Mouse (Mus musculus): ENCODE results near the gene Prickle4. TPM values are rescaled to one million over a fixed set of nuclear protein-coding genes. Genes with fewer than 3 reads are reported as not detected.

Gene Prickle4
- polyA plus RNA-seq, 1 experiment from 2014 or later, result 0.44 TPM

DNA sequence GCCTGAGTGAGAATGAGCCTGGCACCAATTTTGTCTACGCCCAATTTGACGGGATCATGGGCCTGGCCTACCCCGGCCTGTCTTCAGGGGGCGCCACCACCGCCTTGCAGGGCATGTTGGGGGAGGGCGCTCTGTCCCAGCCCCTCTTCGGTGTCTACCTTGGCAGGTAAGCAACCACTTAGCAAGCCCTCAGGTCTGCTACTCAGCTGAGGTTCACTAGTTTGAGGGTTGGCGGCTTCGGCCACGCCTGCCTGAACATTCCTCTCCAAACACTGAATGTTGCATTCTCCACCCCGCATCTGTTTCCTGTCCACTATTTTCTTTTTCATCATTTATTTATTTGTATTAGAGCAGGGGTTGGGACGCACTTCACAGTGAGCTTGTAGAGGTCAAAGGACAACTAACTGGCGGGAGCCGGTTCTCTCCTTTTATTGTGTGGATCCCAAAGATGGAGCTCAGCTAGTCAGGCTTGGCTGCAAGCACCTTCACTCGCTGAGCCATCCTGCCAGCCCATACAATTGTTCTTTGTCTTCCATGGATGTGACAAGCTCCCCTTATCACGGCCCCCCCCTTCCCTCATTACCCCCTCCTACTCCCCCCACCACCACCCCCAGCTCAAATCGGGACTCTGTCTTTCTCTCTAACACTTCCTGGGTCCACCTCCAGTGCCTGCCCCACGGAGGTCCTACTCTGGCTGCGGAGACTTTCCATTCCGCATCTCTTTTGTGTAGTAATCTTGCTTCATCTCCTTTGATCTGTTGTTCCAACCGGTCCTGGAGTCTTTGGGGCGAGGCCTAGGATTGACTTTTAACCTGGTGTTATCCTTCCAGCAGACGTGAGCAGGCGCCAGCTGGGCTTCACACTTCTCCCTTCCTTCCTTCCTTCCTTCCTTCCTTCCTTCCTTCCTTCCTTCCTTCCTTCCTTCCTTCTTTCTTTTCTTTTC lies 36.4 kb upstream of the Prickle4 start:
- no peak for ATAC-seq (replicated peaks; ENCODE audit: insufficient number of reproducible peaks, insufficient read depth, low FRiP score, low read depth)
- no peak overlapping the region for H3K9ac ChIP-seq
- H3K4me3 ChIP-seq, result no peak overlapping the region
- 59% methylated on average over 24 of the region's 24 CpGs for WGBS
- H3K4me1 ChIP-seq (replicated peaks), result no peaks in the 10 kb centered on the region
- H3K27ac ChIP-seq, result no peak overlapping the region
- no peak overlapping the region for H3K4me2 ChIP-seq
- no peaks in the 10 kb centered on the region for H3K9me3 ChIP-seq (replicated peaks)
- peaks cover 8% of the 10 kb centered on the region; the same call in 1 of the 2 replicates for H3K27me3 ChIP-seq
- no peaks in the 10 kb centered on the region for H3K36me3 ChIP-seq

DNA sequence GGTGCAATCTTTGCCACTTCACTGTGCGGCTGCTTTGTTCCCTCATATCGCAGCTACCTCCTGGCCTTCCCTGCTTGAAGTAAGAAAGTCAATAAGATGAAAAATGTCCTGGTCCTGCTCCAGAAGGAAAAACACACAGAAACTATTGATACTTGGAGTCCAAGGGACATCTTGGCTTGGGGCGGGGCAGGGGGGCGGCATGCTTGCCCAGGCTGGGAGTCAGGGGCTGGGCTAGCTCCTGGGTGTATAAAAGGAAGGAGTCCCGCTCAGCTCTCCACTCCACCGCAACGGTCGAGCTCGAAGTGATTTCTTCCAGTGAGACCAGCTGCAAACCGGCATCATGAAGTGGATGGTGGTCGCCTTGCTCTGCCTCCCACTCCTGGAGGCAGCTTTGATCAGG lies 32.0 kb upstream of the Prickle4 start, which contains the start of gene Pgc:
TSS of gene Pgc (plus strand) at position 277 of the 400 bp plus-strand sequence.
- Histone ChIP-seq H3K4me1 (replicated peaks) (no peaks in the 10 kb centered on the region), H3K9ac (no peak within 1 kb of the TSS)
- WGBS, result 78% methylated on average over 11 of the region's 11 CpGs

DNA sequence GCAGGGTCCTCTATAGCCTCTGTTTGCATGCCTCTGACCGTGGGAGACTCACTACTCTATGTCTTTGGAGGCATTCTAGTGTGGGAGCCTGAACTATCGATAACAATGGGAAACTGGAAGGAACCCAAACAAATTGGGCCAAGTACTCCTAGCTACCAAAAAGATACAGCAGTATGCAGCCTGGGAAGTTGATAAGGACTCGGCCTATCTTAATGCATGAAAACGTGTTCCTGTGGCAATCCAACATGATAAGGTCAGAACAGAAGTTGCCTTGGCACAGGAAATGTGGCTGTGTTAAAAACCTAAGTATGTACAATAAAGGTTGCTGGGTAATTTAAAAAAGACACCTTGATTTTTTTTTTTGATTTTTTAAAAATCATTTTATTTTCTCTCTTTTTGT lies 26.6 kb upstream of the Prickle4 start:
- 44% methylated on average over 4 of the region's 4 CpGs for WGBS
- no peak overlapping the region for H3K9ac ChIP-seq
- H3K27ac ChIP-seq, result no peak overlapping the region
- ATAC-seq (replicated peaks; ENCODE audit: insufficient number of reproducible peaks, insufficient read depth, low FRiP score, low read depth), result no peak
- H3K9me3 ChIP-seq (replicated peaks), result no peaks in the 10 kb centered on the region
- H3K36me3 ChIP-seq, result no peaks in the 10 kb centered on the region
- no peak overlapping the region for H3K4me2 ChIP-seq
- H3K27me3 ChIP-seq, result 0 out of 2 replicates have a peak, but pooled peaks cover 2% of the 10 kb centered on the region
- H3K4me3 ChIP-seq, result no peak overlapping the region
- 0 out of 2 replicates have a peak, but pooled peaks cover 4% of the 10 kb centered on the region for H3K4me1 ChIP-seq (replicated peaks)

More for the DNA sequence above, 32.0 kb upstream of the Prickle4 start, which contains the start of gene Pgc:
- Histone ChIP-seq H3K4me3 (no peak within 1 kb of the TSS), H3K9me3 (replicated peaks) (no peaks in the 10 kb centered on the region), H3K36me3 (no peaks in the 10 kb centered on the region), H3K27me3 (peaks cover 8% of the 10 kb centered on the region; the same call in 1 of the 2 replicates), H3K4me2 (no peak within 1 kb of the TSS), H3K27ac (no peak within 1 kb of the TSS)
- ATAC-seq (replicated peaks; ENCODE audit: insufficient number of reproducible peaks, insufficient read depth, low FRiP score, low read depth), result no peak

DNA sequence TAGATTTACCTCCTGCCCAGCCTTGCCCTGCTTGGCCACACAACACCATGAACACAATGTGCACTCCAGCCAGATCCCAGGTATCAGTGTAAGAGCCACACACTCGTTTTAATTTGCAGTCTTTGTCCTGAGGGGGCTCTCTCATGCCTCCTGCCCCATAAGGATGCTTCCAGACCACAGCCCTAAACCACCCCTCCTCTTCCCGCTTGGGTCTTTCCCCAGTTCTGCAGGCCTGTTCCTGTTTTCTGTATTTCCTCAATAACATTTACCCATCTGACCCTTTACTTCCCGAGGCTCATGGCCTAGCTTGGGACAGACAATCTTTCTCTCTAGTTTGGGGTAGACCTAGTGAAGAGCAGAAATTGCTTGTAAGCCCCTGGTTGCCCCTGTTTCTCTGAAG lies 20.5 kb upstream of the Prickle4 start:
- WGBS, result 57% methylated on average over 3 of the region's 3 CpGs
- H3K9me3 ChIP-seq (replicated peaks), result no peaks in the 10 kb centered on the region
- no peak for ATAC-seq (replicated peaks; ENCODE audit: insufficient number of reproducible peaks, insufficient read depth, low FRiP score, low read depth)
- no peak overlapping the region for H3K4me2 ChIP-seq
- H3K36me3 ChIP-seq, result no peaks in the 10 kb centered on the region
- H3K4me1 ChIP-seq (replicated peaks), result no peaks in the 10 kb centered on the region
- H3K9ac ChIP-seq, result no peak overlapping the region
- no peak overlapping the region for H3K4me3 ChIP-seq
- H3K27me3 ChIP-seq, result no peaks in the 10 kb centered on the region
- H3K27ac ChIP-seq, result no peak overlapping the region

DNA sequence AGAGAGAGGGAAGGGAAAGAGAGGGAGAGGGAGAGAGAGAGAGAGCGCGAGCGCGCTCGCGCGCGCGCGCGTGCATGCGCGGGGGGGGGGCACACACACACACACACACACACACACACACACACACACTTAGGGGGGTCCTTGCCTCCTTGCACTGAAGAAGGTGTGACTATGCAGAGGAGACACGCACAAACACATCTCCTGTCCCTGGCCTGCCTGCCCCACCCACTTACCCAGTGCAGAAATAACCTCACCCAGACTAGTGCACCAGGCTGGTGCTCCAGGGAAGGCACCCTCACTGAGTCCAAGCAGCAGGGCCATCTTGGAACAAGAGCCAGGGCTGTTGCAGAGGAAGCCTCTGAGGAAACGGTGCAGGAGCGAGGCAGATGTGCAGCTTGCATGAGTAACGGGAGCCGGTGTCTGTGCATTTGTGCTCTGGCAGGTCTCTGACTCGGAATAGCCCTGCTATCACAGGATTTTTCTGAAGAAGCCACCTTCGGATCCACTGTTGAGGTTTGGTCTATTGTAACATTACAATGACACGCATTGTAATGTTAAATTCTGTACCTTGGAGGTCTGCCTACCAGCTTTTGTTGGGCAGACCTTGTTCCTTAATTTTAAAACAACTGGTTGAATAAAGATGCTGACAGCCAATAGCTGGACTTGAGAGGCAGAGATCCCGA lies 18.5 kb upstream of the Prickle4 start:
- no peak overlapping the region for H3K27ac ChIP-seq
- H3K36me3 ChIP-seq, result no peaks in the 10 kb centered on the region
- H3K4me1 ChIP-seq (replicated peaks), result no peaks in the 10 kb centered on the region
- no peak overlapping the region for H3K4me2 ChIP-seq
- WGBS, result 46% methylated on average over 22 of the region's 22 CpGs
- no peak overlapping the region for H3K4me3 ChIP-seq
- H3K9ac ChIP-seq, result no peak overlapping the region
- no peaks in the 10 kb centered on the region for H3K9me3 ChIP-seq (replicated peaks)
- H3K27me3 ChIP-seq, result no peaks in the 10 kb centered on the region
- ATAC-seq (replicated peaks; ENCODE audit: insufficient number of reproducible peaks, insufficient read depth, low FRiP score, low read depth), result no peak

DNA sequence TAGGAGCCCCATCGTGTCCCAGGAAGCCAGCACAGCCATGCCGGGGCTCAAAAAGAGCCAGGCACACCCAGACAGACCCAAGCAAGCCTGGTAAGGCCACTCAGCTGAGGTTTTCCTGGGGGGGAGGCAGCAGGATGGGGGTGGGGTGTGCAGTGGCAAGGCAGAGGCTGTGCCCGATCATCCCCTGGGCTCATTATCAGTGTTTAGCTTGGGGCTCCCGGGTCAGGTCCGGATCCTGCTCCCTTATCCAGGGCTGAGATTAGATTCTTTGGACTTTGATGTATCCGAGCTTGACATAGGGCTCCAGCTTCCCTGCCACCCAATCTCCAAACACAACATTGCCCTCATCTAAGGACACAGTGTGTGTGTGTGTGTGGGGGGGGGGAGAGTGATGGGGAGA lies 17.3 kb upstream of the Prickle4 start:
- H3K4me2 ChIP-seq, result no peak overlapping the region
- no peak overlapping the region for H3K9ac ChIP-seq
- H3K27ac ChIP-seq, result no peak overlapping the region
- no peaks in the 10 kb centered on the region for H3K36me3 ChIP-seq
- H3K4me3 ChIP-seq, result no peak overlapping the region
- 28% methylated on average over 6 of the region's 6 CpGs for WGBS
- H3K4me1 ChIP-seq (replicated peaks), result no peaks in the 10 kb centered on the region
- H3K27me3 ChIP-seq, result no peaks in the 10 kb centered on the region
- H3K9me3 ChIP-seq (replicated peaks), result no peaks in the 10 kb centered on the region
- no peak; the same call in 1 of the 2 replicates for ATAC-seq (replicated peaks; ENCODE audit: insufficient number of reproducible peaks, insufficient read depth, low FRiP score, low read depth)

DNA sequence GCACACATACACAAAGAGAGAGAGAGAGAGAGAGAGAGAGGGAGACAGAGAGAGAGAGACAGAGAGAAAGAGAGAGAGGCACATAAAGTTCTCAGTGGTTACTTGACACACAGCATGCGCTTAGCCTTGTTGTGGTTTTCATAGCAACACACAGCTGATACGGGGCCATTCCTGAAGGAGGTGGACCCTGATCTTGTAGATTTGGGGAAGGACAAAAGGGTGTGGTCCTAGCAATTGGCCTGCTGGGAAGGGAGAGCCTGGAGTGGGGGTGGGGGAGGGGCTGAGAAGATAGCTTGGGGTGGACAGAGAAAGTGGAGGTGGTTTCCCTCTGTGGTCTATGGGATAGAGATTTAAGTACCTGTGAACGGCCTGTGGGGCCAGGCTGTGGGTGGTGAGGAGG lies 15.5 kb upstream of the Prickle4 start:
- H3K27me3 ChIP-seq, result no peaks in the 10 kb centered on the region; the same call in 1 of the 2 replicates
- 67% methylated on average over 3 of the region's 3 CpGs for WGBS
- H3K36me3 ChIP-seq, result no peaks in the 10 kb centered on the region
- 0 out of 2 replicates have a peak, but pooled peaks cover 3% of the 10 kb centered on the region for H3K4me1 ChIP-seq (replicated peaks)
- no peak for ATAC-seq (replicated peaks; ENCODE audit: insufficient number of reproducible peaks, insufficient read depth, low FRiP score, low read depth)
- no peak overlapping the region for H3K4me2 ChIP-seq
- H3K9ac ChIP-seq, result no peak overlapping the region
- no peak overlapping the region for H3K27ac ChIP-seq
- no peaks in the 10 kb centered on the region for H3K9me3 ChIP-seq (replicated peaks)
- H3K4me3 ChIP-seq, result no peak overlapping the region

DNA sequence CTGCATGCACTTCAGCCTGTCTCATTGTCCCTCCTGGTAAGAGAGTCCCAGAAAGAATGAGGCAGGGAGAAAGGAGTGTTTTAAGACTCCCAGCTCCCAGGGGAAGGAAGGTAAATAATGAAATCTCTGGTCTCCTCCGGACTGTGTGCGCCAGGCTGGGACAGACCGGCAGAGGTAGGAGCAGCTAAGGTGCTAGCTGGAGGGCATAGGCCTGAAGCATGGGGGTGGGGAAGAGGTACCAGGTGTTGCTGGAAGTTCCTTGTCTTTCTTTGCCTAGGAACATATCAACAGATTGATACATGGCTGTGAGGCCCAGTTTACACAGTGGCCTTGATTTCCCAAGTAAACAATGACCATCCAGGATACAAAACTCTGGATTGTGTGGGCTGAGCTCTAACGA lies 14.4 kb upstream of the Prickle4 start:
- no peak for ATAC-seq (replicated peaks; ENCODE audit: insufficient number of reproducible peaks, insufficient read depth, low FRiP score, low read depth)
- no peak overlapping the region for H3K9ac ChIP-seq
- H3K27ac ChIP-seq, result no peak overlapping the region
- H3K4me1 ChIP-seq (replicated peaks), result 0 out of 2 replicates have a peak, but pooled peaks cover 3% of the 10 kb centered on the region
- no peaks in the 10 kb centered on the region for H3K9me3 ChIP-seq (replicated peaks)
- no peak overlapping the region for H3K4me3 ChIP-seq
- H3K27me3 ChIP-seq, result no peaks in the 10 kb centered on the region; the same call in 1 of the 2 replicates
- 0 out of 2 replicates have a peak, but pooled peaks cover under 1% of the 10 kb centered on the region for H3K36me3 ChIP-seq
- 67% methylated on average over 4 of the region's 4 CpGs for WGBS
- H3K4me2 ChIP-seq, result no peak overlapping the region

DNA sequence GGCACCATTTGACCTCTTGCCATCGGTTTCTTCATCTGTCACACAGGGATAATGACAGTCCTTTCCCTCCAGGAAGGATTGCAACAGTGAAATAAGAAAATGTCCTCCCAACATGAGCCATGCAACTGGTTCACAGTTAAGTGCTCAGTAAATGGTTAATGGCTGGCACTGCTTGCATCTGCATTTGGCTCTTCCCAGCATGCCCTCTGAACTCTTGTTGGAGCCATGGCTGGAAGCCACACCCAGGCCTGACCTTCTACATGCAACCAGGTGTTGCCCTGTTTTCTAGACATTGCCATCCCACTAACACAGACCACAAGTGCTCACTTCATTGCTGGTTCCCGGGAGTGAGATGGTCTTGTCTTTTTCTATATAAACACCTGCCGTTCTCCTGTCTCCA lies 13.4 kb upstream of the Prickle4 start:
- H3K4me2 ChIP-seq, result no peak overlapping the region
- H3K27me3 ChIP-seq, result peaks cover 5% of the 10 kb centered on the region
- 78% methylated on average over 3 of the region's 3 CpGs for WGBS

DNA sequence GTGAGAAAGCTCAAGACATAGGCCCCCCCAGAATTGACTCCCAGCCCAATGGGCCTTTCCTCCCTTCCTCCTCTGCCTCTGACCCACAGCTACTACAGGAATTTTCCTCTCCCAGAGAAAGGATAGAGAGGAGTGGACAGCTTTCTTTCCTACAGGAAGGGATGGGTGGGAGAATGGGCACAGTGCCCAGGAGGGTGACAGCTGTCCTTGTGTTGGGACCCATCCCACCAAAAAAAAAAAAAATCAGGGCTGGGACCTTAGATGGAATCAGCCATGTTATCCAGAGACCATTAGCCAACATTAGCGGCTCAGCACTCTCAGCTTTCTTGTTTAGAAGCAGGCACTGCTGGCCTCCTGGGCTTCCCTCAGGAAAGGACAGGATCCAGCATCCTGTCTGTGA lies 11.7 kb upstream of the Prickle4 start:
- ATAC-seq (replicated peaks; ENCODE audit: insufficient number of reproducible peaks, insufficient read depth, low FRiP score, low read depth), result no peak
- no peak overlapping the region for H3K4me2 ChIP-seq
- no peak overlapping the region for H3K4me3 ChIP-seq
- WGBS, result 52% methylated on average over 1 of the region's 1 CpGs
- peaks cover 18% of the 10 kb centered on the region for H3K4me1 ChIP-seq (replicated peaks)
- no peak overlapping the region for H3K9ac ChIP-seq
- peaks cover 7% of the 10 kb centered on the region for H3K27me3 ChIP-seq
- peaks cover 9% of the 10 kb centered on the region; the same call in 1 of the 2 replicates for H3K36me3 ChIP-seq
- peak overlapping the region; percentile 7; the same call in 1 of the 2 replicates for H3K27ac ChIP-seq
- no peaks in the 10 kb centered on the region for H3K9me3 ChIP-seq (replicated peaks)

More for the DNA sequence above, 13.4 kb upstream of the Prickle4 start:
- Histone ChIP-seq H3K4me1 (replicated peaks) (peaks cover 9% of the 10 kb centered on the region), H3K4me3 (no peak overlapping the region), H3K36me3 (peaks cover 9% of the 10 kb centered on the region; the same call in 1 of the 2 replicates), H3K9ac (no peak overlapping the region), H3K9me3 (replicated peaks) (no peaks in the 10 kb centered on the region), H3K27ac (no peak overlapping the region)
- no peak for ATAC-seq (replicated peaks; ENCODE audit: insufficient number of reproducible peaks, insufficient read depth, low FRiP score, low read depth)

DNA sequence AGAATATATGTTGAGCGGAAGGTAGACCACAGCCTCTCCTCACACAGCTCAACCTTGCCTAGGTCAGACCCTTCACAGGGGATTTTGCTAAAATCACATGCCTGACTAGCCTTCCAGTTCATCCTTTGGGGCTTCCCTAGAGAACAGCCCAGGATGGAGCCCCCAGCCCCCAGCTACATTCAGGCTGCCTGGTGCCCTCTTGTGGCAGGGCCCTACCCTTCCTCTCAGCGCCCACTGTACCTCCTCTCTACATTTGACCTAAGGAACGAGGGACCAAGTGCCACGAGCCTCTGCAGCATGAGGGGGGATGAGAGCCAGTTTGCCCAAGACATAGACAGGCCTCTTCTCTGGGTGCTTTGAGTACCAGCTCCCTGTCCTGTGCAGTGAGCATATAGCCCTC lies 10.2 kb upstream of the Prickle4 start:
- H3K4me2 ChIP-seq, result no peak overlapping the region
- no peak for ATAC-seq (replicated peaks; ENCODE audit: insufficient number of reproducible peaks, insufficient read depth, low FRiP score, low read depth)
- H3K4me1 ChIP-seq (replicated peaks), result peaks cover 18% of the 10 kb centered on the region
- peaks cover 9% of the 10 kb centered on the region; the same call in 1 of the 2 replicates for H3K36me3 ChIP-seq
- H3K27me3 ChIP-seq, result peaks cover 9% of the 10 kb centered on the region
- H3K9me3 ChIP-seq (replicated peaks), result no peaks in the 10 kb centered on the region
- H3K9ac ChIP-seq, result no peak overlapping the region
- WGBS, result 79% methylated on average over 4 of the region's 4 CpGs
- H3K4me3 ChIP-seq, result no peak overlapping the region
- no peak overlapping the region for H3K27ac ChIP-seq

Data from heart, embryonic 15.5 days (tissue).